Comparison of ENCODE assay signal across 21 mouse cellular contexts in genomic region chr19:34283614-34284013, GRCm38 (mm10). TPM values are rescaled to one million over a fixed set of nuclear protein-coding genes. Genes with fewer than 3 reads are reported as not detected.
DNase-seq lines count a peak whose midpoint lies in the region; ATAC-seq lines count a peak whose summit lies in the region.
"Had no signal": no experiment of that assay in that cellular context is flagged by ENCODE, and none has a peak within 500 bp of the region (broad histone marks: within the 10 kb centered on the region; RNA-seq: fewer than 3 reads in every experiment).

No protein-coding gene starts in this region.

- 66% methylated on average over 6 of the region's 6 CpGs for WGBS in heart, embryonic 12.5 days
- WGBS in lung, embryonic 16.5 days, result 27% methylated on average over 6 of the region's 6 CpGs
- WGBS in forebrain, embryonic 13.5 days, result 82% methylated on average over 6 of the region's 6 CpGs

- H3K36me3 ChIP-seq in heart, embryonic 12.5 days, result no peaks in the 10 kb centered on the region
- H3K36me3 ChIP-seq in lung, embryonic 16.5 days (ENCODE audit: control insufficient read depth, insufficient read depth, low read length), result no peaks in the 10 kb centered on the region
- H3K36me3 ChIP-seq in forebrain, embryonic 13.5 days (ENCODE audit: poor library complexity, severe bottlenecking), result no peaks in the 10 kb centered on the region
- H3K36me3 ChIP-seq: forebrain, embryonic 10.5 days; hindbrain, embryonic 12.5 days; limb, embryonic 10.5 days; midbrain, embryonic 12.5 days; neural tube, embryonic 15.5 days; stomach, embryonic 15.5 days had no signal

- no peaks in the 10 kb centered on the region for H3K9me3 ChIP-seq in heart, embryonic 12.5 days (replicated peaks)
- H3K9me3 ChIP-seq in lung, embryonic 16.5 days (ENCODE audit: control insufficient read depth, low read length), result no peaks in the 10 kb centered on the region
- no peaks in the 10 kb centered on the region for H3K9me3 ChIP-seq in forebrain, embryonic 13.5 days (replicated peaks)
- H3K9me3 ChIP-seq: forebrain, embryonic 10.5 days; hindbrain, embryonic 12.5 days; limb, embryonic 10.5 days; midbrain, embryonic 12.5 days; neural tube, embryonic 15.5 days; stomach, embryonic 15.5 days had no signal

- no peak overlapping the region for H3K4me2 ChIP-seq in heart, embryonic 12.5 days
- peak overlapping the region; percentile 52; the same call in 1 of the 2 replicates for H3K4me2 ChIP-seq in lung, embryonic 16.5 days (ENCODE audit: low read depth, low read length)
- H3K4me2 ChIP-seq in forebrain, embryonic 13.5 days, result no peak overlapping the region
- H3K4me2 ChIP-seq: hindbrain, embryonic 12.5 days; midbrain, embryonic 12.5 days had no signal

- H3K4me1 ChIP-seq in heart, embryonic 12.5 days (replicated peaks), result peaks cover 3% of the 10 kb centered on the region; the same call in 1 of the 2 replicates
- peaks cover 4% of the 10 kb centered on the region; the same call in 1 of the 2 replicates for H3K4me1 ChIP-seq in lung, embryonic 16.5 days (replicated peaks; ENCODE audit: control insufficient read depth, insufficient read depth, low read length)
- H3K4me1 ChIP-seq in forebrain, embryonic 13.5 days, result no peaks in the 10 kb centered on the region
- H3K4me1 ChIP-seq: forebrain, embryonic 10.5 days; hindbrain, embryonic 12.5 days; limb, embryonic 10.5 days; midbrain, embryonic 12.5 days; neural tube, embryonic 15.5 days had no signal

- ATAC-seq in heart, embryonic 12.5 days (ENCODE audit: insufficient number of reproducible peaks, low FRiP score), result no peak
- ATAC-seq in lung, embryonic 16.5 days (ENCODE audit: low read depth), result peak; percentile 87
- no peak for ATAC-seq in forebrain, embryonic 13.5 days
- ATAC-seq: forebrain, postnatal 0 days; intestine, postnatal 0 days had no signal

- H3K27me3 ChIP-seq in heart, embryonic 12.5 days (replicated peaks), result peaks cover 7% of the 10 kb centered on the region; the same call in 1 of the 2 replicates
- H3K27me3 ChIP-seq in lung, embryonic 16.5 days (ENCODE audit: control insufficient read depth, insufficient read depth, low read depth, low read length), result no peaks in the 10 kb centered on the region
- H3K27me3 ChIP-seq in forebrain, embryonic 13.5 days, result no peaks in the 10 kb centered on the region
- H3K27me3 ChIP-seq: hindbrain, embryonic 12.5 days; midbrain, embryonic 12.5 days; neural tube, embryonic 15.5 days; stomach, embryonic 15.5 days had no signal

- H3K27ac ChIP-seq in heart, embryonic 12.5 days (ENCODE audit: poor library complexity, severe bottlenecking), result no peak overlapping the region
- H3K27ac ChIP-seq in lung, embryonic 16.5 days (ENCODE audit: low read length), result peak overlapping the region; percentile 61
- H3K27ac ChIP-seq in forebrain, embryonic 13.5 days, result no peak overlapping the region
- H3K27ac ChIP-seq: forebrain, embryonic 10.5 days; hindbrain, embryonic 12.5 days; limb, embryonic 10.5 days; midbrain, embryonic 12.5 days; neural tube, embryonic 15.5 days; stomach, embryonic 15.5 days had no signal

- peak; percentile 33 to 46 for DNase-seq in heart, adult 9 months (ENCODE audit: low spot score in 2 of 2)
- DNase-seq in kidney, postnatal 36 days, result peak; percentile 14 to 49
- DNase-seq in kidney, adult 11 months, result no peak
- peak; percentile 68 for DNase-seq in lung, postnatal 25 days (ENCODE audit: low spot score)
- DNase-seq: adrenal gland, adult 2 months; forebrain, postnatal 0 days; gastrocnemius, postnatal 25 days; liver; right cerebral cortex, adult 18-20 months; right cerebral cortex, postnatal 4 days; thymus, postnatal 36 days had no signal

- no peak overlapping the region for H3K4me3 ChIP-seq in heart, embryonic 12.5 days
- no peak overlapping the region for H3K4me3 ChIP-seq in lung, embryonic 16.5 days (ENCODE audit: low read length)
- H3K4me3 ChIP-seq in forebrain, embryonic 13.5 days, result no peak overlapping the region
- H3K4me3 ChIP-seq: forebrain, embryonic 10.5 days; hindbrain, embryonic 12.5 days; limb, embryonic 10.5 days; midbrain, embryonic 12.5 days; neural tube, embryonic 15.5 days; stomach, embryonic 15.5 days had no signal

- H3K9ac ChIP-seq in heart, embryonic 12.5 days, result no peak overlapping the region
- no peak overlapping the region for H3K9ac ChIP-seq in lung, embryonic 16.5 days (ENCODE audit: low read length)
- no peak overlapping the region for H3K9ac ChIP-seq in forebrain, embryonic 13.5 days
- H3K9ac ChIP-seq: forebrain, postnatal 0 days; hindbrain, embryonic 12.5 days; midbrain, embryonic 12.5 days; neural tube, embryonic 15.5 days; stomach, embryonic 15.5 days had no signal

RNA-seq across cellular contexts. Expression of gene Fas, which starts 6.9 kb away (rescaled TPM):
- polyA plus RNA-seq in heart, embryonic 12.5 days (2016; fragmentation: Nextera tagmentation; extraction: Ambion mirVana), result 2.2 and 2.4 TPM in 2 replicates
- 14.2 and 18.1 TPM in 2 replicates for polyA plus RNA-seq in lung, embryonic 16.5 days (2015; fragmentation: Nextera tagmentation; extraction: Ambion mirVana)
- 0.19 and 0.40 TPM in 2 replicates for polyA plus RNA-seq in forebrain, embryonic 13.5 days (2015; fragmentation: Nextera tagmentation; extraction: Ambion mirVana)
- polyA plus RNA-seq: forebrain, embryonic 10.5 days had no signal

RNA-seq across cellular contexts. Expression of gene Acta2, which starts 28.2 kb away (rescaled TPM):
- polyA plus RNA-seq in heart, embryonic 12.5 days (2016; fragmentation: Nextera tagmentation; extraction: Ambion mirVana), result 1,019 and 1,096 TPM in 2 replicates
- 653 and 737 TPM in 2 replicates for polyA plus RNA-seq in lung, embryonic 16.5 days (2015; fragmentation: Nextera tagmentation; extraction: Ambion mirVana)
- polyA plus RNA-seq in forebrain, embryonic 13.5 days (2015; fragmentation: Nextera tagmentation; extraction: Ambion mirVana), result 4.4 and 6.2 TPM in 2 replicates

Comparison
In these comparisons a context has a peak if more than half of its experiments do, and no peak if none do; other contexts are left out.
1. RNA of gene Acta2, which starts 28.2 kb away (polyA plus RNA-seq): 1,019 to 1,096 TPM in heart, embryonic 12.5 days and 653 to 737 TPM in lung, embryonic 16.5 days; 4.4 to 6.2 TPM in forebrain, embryonic 13.5 days; every median in the first group is over 10 times any median in the second.